Mouse (Mus musculus) layer of hippocampus, postnatal 25 days (tissue): ENCODE measurements around the gene Dkk3. TPM values are rescaled to one million over a fixed set of nuclear protein-coding genes. Genes with fewer than 3 reads are reported as not detected.
"Not testable (repeated sequence)": the region's sequence is repeated elsewhere in the genome, so short reads cannot be mapped to it uniquely, and the experiment has no call there.

Experiments
- DNase-seq, 2 experiments: peaks; one replicate each; pipeline ENCODE4 v3.0.0; 2022; ENCODE audit warnings: mixed read lengths in 2 of 2, low spot score in 1 of 2; ENCODE audit errors: extremely low spot score in 1 of 2
- total RNA-seq, 2 experiments: library from RNA; stranded (reverse); gene quantifications; 2 replicates each; pipeline ENCODE4 v1.2.3; 2021

Gene Dkk3
- total RNA-seq, 2 experiments from 2014 or later: 218 to 244 TPM

DNA sequence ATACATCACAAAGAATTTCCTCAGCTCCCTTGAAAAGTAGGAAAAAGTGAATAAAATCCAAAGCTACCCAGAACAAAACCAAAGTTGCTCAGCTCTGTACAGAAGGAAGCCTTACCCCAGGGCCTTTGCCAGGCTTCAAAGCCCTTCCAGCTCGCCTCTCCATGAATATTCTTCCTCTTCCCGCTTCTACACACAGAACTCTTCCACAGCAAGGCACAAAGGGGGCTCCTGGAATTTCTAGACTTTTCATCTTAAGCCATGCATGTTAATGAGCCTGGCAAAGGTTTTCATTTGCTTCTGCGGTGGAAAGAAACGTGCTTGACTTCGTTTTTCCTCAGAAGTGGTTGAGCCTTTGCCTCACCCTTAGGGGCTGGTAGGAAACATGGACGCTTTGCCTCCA is 26.9 kb downstream of the Dkk3 start:
- no peak for DNase-seq

DNA sequence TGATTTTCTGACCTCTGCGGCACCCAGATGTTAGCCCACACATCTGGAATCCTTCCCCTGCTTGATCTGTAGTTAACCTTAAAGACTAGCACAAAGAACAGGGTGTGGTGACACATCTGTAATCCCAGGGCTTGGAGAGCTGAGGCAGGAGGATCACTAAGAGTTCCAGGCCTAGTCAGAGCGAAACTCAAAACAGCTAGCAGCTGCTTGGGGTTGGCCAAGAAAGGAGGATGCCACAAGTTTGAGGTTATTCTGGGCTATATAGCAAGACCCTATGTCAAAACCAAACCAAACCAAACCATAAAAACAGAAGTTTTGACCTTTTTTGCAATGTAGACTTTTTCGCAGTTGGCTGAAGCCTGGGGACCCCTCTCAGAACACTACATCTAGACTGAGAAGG is 28.2 kb downstream of the Dkk3 start:
- no peak for DNase-seq

- no peak for DNase-seq
Observed at GRCm38 (mm10) chr7:112129851-112130250, 29.0 kb downstream of the Dkk3 start.

DNA sequence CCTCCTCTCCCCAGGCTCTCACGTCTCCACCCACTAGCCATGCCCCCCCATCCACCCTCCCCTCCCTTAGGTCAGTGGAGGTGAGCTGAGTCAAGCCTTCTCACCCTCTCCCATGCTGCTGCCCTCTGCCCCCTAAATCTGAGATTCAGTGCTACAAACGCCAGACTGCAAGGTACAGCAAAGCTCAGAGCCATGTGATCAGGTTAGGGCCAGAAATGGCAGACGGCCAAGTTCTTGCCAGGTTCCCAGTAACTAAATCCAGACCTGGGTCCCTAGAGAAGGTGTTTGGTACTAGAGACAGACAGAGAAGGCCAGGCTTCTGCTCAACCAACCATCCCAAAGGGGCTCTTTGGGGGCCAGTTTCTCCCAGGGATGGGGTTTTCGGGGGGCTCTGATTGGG is 30.0 kb downstream of the Dkk3 start:
- no peak for DNase-seq

DNA sequence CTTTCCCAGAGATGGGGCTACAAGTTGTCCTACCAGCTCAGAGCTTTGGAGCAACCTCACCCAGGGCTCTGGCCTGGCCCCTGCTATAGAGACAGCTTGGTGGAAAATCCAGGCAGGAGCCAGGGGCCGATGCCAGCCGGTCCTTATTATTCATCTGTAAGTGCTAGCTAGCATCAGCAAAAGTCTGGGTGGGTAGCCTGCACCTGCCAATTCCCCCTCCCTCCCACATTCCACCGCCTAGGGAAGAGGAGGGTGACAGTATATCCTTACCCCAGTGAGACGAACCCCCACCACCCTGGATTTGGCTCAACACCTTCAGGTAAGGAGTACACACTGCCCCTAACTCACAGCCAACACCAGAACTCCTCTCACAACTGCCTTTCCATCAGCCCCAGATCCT is 30.9 kb downstream of the Dkk3 start:
- DNase-seq: no peak

GRCm38 (mm10) chr7:112127085-112127637 is 31.7 kb downstream of the Dkk3 start:
- no peak for DNase-seq

DNA sequence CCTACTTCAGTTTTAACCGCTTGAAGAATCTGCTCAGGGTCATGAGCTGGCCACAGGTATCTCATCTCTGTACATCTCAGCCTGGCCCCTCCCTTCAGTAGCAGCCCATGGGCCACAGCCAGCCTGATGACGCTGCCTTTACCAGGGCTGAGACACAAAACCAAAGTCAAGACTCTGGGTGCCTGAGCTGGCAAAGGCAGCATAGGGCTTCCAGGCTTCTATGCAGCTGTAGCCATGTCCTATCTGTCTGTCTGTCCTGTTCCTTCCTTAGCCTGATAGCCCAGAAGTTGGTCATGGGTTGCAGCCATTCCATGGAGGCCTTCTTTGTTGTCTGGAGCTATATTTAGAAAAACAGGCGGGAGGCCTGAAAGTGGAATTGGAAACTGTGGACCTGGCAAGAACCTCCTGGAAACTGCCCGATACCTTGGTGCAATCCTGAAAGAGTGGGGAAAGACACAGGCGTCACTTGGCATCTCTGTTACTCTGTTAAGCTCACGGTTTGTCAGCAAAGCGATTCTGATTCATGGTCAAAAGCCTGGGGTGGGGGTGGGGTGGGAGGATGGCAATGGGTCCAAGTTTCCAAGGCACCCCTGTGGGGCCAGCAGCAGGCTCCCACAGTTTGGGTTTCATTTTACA is 33.1 kb downstream of the Dkk3 start:
- no peak for DNase-seq

GRCm38 (mm10) chr7:112123612-112124011 is 35.2 kb downstream of the Dkk3 start:
- DNase-seq: no peak

DNA sequence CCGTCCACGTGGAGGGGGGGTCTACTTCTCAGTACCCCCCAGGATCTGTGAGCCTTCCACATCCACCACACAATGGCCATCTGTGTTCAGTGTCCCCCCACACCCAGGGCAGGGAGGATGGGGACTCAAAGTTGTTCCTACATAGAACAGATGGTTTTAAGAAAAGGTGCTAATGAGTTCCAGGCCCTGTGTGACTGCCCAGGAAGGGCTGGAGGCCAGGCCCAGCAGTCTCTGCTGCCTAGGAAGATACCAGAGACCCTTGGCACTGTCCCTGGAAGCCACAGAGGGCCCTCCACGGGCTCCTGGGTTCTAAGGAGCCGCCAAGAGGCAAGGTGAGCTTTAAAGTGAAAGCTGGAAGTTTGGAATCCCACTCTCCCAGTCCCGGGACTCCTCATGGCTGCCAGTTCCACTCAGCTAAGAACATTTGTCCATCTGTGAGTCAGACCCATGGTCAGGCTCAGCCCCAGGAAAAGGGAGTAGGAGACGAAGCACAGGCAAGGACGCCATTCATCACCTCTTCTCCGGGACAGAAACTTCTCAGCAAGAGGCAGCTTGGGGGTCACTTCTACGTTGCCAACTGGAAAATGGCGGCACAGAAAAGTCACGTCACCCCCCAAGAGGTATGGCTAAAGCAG is 36.9 kb downstream of the Dkk3 start:
- no peak for DNase-seq

DNA sequence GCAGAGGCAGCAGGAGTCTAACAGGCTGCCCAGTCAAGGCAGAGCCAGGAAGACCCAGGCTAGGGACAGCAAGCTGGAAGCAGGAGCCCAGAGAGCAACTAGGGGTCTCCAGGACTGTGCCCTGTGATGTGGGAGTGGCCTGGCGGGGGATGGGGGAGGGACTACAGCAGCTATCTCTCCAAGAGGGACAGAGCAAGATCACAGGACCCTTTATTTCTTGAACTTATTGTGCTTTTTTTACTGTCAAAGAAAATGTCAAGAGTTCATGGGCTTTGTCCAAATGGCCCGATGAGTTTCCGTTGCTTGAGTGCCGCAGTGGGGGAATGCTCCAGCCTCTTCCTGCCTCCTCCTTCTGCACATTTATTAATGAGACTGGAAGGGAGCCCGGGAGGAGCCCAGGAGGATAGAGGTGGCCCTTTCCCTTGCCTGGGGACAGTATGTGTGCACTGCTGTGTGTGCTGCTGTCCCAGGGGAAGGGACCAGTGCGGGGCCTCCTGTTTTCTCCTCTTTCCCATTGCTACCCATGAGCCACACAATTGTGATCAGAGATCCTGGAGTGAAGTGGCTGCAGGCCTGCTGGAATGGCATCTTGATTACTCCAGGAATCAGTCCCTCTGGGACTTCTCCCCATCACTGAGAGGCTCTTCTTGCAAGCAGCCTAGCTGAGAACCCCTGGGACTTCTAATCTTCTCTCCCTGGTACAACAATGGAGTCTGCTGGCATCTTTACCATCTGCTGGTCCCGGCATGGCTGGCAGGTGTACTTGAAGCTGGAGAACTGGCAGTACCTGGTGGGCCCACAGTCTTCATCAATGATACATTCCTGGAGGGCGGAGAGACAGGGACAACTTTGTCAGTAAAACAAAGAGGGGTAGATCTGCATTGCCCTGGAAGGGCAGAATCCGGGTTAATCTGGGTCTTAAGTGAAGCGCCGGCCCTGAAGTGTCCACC is 37.7 kb downstream of the Dkk3 start:
- DNase-seq: no peak

- no peak for DNase-seq
Observed at GRCm38 (mm10) chr7:112119248-112119647, 39.6 kb downstream of the Dkk3 start.

GRCm38 (mm10) chr7:112118086-112118485 is 40.8 kb downstream of the Dkk3 start:
- no peak for DNase-seq

- no peak for DNase-seq
Observed at GRCm38 (mm10) chr7:112117501-112117900, 41.4 kb downstream of the Dkk3 start.

DNA sequence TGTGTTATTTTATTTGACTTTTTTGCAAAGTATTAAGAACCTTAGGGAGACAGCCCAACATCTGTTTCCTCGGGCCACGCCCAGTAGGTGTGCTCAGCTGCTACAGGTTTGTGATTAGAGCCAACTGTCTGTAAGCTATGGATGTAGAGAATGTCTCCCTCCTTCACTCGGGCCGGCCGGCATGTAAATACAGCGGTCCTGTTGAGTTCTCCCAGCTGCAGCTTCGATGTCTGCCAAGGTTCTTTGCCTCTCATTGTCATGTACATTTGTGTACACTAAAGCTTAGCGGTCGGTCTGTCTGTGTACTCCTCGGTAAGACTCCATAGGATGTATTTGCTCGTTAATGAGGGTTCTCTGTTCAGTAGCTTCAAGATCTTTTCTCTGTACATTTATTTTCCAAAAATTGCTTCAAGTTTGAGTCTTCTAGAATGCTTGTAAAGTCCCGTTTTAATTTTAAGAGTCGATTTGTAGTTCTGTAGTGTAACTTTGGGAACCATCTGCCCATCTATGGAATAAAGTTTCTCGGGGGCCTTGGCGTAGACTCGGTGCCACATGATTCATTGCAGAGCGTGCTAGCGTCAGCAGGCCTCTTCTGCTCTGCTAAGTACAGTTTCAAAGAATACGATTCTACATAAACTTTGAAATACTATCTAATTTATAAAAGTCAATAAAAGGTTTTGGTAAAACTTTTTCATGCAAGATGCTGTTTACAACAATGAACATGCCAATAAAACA is 48.1 kb downstream of the Dkk3 start:
- DNase-seq: no peak

- no peak for DNase-seq
Observed at GRCm38 (mm10) chr7:112108757-112109156, 50.1 kb downstream of the Dkk3 start.

DNA sequence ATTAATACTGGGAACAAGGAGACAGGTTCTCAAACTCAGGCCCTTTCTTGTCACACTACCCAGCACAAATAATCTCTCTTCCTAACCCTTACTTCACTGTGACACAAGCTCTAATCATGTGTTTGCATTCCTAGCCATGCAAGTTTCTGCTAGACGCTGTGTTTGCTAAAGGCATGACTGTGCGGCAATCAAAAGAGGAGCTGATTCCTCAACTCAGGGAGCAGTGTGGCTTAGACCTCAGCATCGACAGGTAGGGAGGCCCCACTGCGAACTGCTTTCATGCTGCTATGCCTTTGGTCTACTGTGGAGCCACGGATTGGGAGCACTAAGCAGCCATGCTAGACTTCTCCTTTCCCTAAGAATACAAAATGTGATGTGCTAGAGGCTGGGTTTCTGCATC is 55.0 kb downstream of the Dkk3 start:
- no peak for DNase-seq

- DNase-seq: no peak
Observed at GRCm38 (mm10) chr7:112102933-112103332, 55.9 kb downstream of the Dkk3 start.

GRCm38 (mm10) chr7:112100887-112101286 is 58.0 kb downstream of the Dkk3 start:
- no peak for DNase-seq

GRCm38 (mm10) chr7:112094923-112095322 is 63.9 kb downstream of the Dkk3 start:
- not testable (repeated sequence) for DNase-seq

GRCm38 (mm10) chr7:112086186-112086585 is 72.7 kb downstream of the Dkk3 start:
- no peak for DNase-seq
